Mouse (Mus musculus) CD4-positive helper T cell, adult 2 months (primary cell): ENCODE measurements around the gene Ezr.

Experiments
- DNase-seq: peaks from one replicate; pipeline ENCODE4 v3.0.0-alpha.2; 2012; ENCODE audit warnings: low read depth, missing footprints, low spot score

Gene Ezr

DNA sequence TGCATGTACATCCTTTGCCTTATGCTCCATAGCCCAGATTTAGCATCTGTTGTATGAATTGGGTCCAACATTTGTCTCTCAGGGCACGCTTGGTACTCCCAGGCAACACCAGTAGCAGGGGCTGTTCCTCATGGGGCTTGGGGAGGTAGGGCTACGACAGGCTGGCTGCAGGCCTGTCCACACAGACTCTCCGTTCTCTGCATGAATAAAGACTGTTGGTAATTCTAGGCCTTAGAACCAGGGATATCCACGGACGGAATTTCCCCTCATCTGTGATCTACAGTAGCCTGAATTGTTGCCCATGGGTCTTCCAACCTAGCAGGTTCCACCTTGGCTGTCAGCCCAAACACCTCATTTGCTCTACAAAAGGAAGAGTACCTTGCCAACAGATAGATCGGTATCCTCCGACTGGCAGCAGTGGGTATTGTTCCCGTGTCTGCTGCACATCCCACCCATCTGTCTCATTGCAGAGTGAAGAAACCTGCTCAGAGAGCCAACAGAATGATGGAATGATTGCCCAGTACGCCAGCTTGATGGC, 7.1 kb upstream of the Ezr start:
- no peak for DNase-seq

DNA sequence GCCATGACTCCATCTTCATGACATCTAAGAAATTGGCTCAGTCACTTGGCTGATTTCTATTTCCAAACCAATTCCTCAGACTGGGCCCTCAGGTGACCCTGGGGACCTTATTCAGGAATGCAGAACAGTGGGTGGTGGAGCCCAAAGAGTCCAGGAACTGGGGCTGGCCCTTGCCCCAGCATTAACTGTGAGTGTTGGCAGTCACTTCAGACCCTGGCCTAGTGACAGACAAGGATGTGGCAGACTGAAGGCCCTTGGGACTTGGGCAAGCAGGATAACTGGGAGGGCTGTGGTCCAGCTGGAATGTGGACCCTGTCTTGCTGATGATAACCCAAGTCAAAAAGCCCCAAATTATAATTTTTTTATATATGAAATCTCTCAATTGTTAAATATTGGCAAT, 6.5 kb upstream of the Ezr start:
- no peak for DNase-seq

DNA sequence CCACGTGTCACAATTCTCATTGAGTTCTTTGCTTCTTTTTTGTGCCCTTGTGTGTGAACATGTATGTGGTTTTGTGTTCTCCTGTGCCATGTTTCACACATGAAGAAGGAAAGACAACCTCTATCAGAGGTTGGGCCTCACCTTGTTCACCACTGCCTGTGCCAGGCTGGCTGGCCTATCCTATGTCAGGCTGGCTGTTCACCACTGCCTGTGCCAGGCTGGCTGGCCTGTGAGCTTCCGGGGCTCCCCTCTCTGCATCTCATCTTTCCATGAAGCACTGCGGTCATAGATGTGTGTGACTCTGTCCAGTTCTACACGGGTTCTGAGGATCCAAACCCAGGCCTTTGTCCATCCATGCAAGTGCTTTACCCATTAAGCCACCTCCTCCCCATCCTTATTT, 4.7 kb upstream of the Ezr start:
- no peak for DNase-seq

DNA sequence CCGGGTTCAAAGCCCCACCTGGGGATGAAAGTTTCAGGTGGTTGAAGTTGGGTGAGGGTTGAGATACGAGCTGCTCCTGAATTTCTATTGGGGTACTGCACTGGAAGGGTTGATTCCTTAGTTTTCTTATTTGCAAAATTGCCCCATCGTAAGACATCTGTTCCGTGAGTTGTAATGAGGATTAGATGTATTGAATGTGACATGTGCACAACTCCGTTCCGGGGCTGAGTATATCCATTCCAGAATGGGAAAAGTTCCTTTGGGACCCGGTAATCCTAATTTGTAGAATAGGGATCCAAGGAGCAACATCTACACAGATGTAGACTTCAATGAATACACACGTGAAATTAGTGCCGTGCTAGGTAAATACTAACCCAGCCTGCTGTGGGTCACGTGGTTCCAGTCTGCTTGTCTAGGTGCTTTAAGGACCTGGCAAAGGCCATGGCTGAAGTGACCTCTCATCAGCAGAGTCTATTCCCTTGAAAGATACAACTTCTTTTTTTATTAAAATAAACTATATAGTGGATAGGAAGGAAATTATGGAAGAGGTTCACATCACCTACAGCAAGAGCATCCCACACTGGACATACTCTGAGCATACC, 1.3 kb upstream of the Ezr start:
- no peak for DNase-seq

DNA sequence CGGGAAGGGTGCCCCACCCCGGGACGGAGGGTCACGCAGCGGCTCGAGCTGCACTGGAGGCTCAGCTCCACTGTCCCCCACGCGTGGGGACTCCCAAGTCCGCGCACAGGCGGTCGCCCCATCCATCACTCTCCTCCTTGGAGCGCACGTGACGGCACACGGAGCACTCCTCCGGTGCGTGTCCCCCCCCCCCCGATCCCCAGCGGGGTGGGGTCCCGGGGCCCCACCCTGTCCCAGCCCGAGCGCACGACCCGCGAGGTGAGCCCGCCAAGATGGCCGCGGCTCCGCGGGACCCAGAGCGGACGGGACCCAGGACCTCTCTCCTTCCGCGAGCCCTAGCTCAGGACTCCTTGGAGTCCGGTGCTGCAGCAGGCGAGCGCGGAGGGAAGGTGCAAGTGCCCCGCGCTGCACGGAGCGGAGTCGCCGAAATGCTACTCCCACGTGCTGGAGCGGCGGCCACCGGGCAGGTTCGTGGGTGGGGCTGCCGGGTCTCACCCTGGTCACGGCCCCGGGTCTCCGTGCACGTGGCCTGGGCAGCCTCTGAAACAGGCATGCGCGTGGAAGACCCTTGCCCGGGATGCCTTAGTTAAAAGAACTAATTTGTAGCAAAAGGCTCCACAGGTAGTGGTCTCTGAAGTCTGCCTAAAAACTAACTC, 550 bp upstream of the Ezr start:
- no peak for DNase-seq

DNA sequence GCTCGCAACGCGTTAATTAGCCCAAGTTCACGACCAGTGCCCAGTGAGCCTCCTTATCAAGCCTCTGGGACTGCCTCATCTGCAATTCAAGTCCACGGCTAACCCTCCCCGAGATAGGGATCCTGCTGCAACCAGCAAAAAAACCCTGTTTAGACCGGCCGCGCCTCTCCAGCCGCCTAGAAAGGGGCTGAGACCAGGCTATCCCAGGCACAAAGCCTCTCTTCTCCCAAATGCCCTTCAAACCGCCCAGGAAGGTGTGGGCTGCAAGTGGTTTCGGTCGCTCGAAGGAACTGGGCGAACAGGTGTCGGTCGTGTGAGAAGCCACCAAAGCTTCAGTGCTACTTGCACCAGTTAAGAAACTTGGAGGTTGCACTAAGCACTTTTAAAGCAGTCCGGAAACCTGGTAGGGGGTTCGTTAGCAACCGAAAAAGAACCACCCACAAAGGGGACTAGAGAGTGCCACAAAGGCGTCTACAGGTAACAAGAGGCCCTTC, 504 bp downstream of the Ezr start:
- DNase-seq = no peak

DNA sequence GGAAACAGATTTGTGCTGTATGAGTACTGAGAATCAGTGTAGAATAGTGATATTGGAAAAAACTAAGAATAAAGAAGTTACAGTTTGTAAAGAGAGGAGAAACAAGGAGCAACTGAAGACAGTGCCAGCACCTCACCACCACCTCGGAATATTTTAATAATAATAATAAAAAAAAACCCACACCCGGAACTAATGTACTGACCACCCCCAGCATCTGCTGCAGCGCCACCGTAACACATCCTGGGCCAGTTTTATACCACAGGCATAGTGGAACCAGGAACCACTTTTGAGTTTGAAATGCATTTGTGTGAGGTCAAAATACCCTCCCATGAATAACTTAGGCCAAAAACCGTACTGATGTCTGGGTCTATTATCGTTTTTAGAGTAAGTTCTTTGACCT, 1.3 kb downstream of the Ezr start:
- peak; percentile 39 for DNase-seq

DNA sequence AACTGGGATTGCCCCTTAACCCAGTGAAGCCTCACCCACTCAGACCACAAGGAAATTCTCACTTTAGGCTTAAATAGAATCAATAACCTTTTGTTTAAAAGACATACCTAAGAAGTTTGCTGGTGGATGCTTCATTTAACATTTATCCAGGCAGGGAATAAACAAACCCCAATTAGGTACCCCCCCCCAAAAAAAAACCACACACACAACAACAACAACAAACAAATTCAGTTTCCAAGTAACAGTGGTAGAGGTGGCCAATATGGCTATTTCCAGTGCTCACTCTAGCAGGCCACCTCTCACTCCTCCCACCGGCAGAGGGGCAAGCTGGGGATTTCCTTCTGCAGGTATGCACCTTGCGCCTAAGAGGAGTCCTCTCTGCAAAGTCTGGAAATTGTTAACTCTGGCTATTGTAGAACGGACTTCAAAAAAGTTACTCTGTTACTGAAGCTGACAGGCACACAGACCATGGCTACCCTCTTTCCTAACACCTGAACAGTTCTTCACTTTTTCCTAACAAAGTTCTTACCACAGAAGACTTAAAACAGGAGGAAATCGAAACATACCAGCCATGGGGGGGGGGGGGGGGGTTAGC, 2.0 kb downstream of the Ezr start:
- DNase-seq = peak; percentile 67

DNA sequence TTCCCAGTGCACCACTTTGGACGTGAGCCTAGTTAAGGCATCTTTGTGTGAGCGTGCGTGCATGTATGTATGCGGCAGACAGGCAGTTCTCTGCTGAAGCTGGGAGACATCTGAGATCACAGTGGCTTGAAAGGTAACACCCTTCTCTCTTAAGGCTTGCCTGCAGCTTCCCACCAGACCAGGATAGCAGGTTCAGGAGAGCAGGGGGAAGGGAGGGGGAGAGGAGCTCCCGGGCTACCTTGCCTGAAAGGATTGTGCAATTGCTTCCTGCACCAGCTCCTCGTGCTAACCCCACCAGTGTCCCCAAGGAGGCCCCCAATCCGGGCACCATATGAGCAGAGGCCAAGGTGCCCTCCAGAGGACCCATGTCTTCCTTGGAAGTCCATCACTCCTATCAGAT, 3.0 kb downstream of the Ezr start:
- DNase-seq = peak; percentile 38

DNA sequence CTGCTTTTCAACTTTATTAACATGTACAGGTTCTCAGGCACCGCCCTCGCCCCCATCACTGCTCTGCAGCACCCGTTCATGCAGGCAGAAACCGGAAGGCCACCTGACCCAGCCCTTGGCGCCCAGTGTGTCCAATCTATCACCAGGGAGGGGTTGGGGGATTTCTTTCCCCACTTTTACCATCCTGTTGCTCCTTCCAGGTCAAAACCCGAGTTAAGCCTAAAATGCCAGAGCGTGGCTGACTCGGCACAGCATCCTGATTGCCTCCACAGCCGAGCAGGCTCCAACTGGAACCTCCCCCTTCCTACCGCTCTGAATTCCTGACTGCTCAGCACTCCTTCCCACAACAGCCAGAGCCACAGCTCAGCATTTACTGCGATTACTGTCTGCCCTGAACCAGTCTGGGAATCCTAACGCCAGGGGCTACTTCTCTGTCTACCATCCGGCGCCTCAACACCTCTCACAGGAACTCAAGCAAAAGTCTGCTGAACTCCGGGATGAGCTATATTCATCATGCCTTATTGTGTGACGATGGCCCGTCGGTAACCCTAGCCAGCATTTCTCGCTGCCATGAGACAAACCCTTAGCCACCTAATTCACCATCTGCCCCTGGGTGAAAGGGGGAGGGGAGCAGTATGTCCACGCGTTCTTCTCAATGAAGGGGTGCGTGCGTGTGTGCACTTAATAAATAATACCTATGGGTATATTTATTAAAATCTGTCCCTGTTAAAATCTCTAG, 3.6 kb downstream of the Ezr start:
- peak; percentile 61 for DNase-seq

DNA sequence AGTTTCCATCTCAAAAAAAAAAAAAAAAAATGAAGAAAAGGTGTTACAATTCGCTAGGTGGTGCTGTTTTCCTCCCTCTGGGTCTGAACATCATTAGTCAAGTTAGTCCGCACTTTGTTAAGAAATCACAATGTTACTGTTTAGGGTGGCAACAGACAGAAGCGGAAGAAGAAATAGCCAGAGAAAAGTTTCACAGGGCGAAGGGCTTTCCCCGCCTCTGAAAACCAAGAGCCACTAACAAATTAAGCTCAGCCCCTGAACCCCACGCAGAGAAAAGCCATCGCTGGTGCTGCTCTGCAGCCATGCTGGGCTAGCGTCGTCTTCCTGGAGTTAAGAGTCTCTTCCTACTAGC, 4.3 kb downstream of the Ezr start:
- peak; percentile 90 for DNase-seq

DNA sequence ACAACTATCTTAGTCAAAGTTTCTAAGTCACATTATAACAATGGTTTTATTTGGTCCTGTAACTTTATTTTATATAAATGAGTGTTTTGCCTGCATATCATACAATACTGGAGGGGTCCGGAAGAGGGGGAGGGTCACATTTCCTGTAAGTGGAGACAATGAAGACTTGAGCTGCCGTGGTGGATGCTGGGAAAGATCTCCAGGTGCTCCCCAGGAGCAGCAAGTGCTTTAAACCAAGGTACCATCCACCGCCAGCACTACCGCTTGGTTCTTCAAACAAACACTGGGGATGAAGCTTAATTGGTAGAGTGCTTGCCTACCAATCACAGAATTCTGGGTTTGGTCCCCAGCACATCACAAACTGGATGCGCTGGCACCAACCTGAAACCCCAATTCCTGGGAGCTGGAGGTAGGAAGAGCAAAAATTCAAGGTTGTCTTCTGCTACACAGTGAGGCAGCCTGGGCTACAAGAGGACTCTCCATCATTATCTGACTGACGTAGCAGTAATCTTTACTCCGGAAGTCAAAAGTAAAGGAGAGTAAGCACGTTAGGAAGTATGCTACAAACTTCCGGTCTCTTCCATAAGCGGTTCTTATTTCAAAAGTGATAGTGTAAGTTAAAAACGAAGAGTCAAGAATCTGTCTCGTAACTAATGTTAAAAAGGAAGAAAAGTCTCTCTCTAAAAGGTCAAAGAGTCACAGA, 4.8 kb downstream of the Ezr start:
- peak; percentile 75 for DNase-seq

DNA sequence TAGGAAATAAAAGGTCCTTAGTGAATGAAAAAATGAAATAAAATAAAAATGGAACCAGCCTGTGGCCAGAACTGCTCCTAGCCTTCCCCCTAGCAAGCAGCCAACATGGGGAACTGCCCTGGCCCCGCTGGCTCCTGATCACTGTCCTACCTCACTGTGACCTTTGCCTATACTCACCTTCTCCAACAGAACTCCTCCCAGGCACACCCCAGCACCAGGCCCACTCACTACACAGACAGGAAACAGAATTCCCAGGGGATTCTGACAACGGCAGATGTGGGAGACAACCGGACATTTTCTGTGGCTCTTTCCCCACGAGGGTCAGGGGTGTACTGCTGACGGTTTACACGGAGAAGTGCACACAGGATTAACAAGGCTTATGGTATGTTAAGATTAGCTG, 5.5 kb downstream of the Ezr start:
- no peak for DNase-seq

DNA sequence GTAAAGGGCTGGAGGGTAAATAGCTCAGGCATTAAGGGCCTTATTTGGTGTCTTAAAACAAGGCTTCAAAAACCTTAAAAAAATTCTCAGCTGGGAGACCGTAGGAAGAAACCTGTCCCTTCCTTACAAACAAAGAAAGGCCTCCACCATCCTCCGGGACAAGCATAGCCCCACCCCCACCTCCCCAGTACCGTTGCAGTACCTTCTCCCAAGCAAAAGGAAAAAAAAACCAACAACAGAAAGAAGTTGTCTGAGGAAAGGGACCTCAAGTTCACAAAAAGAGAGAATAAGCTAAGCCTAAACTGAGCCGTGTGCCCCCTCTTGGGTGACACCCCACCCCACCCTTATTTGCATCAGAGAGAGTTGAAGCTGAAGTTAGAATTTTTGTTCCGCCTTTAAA, 6.0 kb downstream of the Ezr start:
- no peak for DNase-seq

DNA sequence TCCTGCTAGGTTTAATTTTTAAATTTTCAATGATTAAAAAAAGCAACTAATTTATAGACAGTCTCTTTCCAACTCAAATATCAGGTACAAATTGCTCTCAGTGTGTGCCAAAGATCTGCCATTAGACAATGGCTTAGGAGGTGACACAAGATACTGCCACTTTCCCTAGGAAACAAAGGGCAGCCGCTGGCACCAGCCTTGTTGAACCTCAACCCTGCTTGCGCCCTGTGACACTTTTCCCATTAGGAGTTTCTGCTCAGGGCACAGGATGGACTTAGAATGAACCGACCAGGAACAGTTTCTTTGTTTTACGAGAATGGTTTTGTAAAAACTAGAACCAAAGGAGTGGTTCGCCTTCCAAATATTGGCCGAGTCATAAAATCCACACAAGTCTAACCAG, 6.5 kb downstream of the Ezr start:
- DNase-seq = no peak

DNA sequence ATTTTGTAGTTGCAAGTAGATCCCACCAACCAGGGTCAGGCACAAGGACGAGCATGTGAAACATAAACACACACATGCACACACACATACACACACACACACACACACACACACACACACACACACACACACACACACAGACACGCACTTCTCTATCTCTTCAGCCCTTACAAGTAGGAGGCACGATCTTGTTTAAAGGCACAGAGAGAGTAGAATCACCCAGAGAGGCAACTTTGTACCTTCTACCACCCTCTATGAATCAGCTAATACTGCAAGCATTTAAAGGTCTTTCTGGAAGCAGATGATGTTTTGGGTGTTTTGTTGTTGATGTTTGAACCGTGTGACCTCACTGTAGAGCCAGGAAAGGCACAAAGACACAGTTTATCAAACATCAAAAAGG, 6.9 kb downstream of the Ezr start:
- DNase-seq = peak; percentile 41

DNA sequence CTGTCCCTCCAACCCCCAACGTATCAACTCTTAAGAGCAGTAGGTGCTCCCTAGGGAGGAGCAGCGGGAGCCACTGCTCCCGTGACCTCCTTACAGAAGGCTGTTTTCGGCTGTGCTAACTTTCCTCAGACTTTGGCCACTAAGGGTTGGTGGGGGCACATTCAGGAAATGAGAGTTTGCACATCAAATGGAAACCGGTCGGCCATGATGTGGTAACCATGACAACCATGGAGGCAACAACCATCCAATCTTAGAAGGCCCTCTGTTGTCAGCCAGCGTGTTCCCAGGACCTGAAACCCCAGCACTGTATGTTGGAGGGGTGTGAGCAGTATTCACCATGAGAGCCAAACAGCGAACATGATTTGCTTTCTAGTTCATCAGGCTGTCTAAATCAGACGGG, 7.4 kb downstream of the Ezr start:
- DNase-seq = peak; percentile 77

DNA sequence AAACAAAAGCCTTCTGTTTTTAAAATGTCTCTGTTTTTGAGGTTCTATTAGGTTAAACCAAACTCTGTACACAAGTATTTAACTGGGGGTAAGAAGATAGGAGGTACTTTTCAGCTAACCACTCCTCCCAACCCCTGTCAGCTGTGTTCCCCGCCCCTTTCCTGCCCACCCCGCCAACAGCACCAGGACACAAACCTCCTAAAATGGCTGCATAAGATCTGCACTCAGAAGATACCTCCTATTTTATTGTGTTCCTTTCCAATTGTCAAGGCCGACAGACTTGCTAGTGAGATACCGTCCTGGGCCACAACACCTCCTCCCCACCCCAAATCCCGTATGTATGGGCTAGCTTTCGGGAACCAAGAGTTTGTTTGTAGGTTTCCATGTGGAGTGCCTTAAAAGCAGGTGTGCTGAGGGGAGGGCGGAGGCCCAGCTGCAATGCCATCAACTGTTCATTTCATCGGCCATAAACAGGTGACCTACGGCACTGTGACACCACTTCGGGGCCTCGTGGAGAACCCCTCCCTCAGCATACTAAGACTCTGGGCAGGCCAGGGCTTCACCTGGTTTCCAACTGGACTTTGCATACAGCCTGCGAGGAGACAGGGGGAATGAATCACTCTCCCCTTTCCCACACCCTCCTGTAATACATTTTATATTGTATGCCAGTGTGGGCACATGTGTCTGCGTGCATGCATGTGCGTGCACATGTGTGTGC, 9.2 kb downstream of the Ezr start:
- DNase-seq = peak; percentile 34

DNA sequence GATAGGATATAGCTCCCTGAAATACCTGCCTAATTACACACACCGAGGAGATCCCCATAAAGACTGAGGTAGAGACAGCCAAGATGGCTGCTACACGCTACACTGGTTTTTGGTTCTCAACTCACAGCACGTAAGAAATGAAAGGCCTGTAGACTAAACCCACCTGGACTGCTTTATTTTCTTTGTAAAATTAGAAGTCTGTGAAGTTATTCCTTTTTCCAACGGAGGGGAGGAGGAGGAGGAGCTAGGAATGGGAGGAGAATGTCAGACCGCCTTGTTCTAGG, 10.2 kb downstream of the Ezr start:
- no peak for DNase-seq

DNA sequence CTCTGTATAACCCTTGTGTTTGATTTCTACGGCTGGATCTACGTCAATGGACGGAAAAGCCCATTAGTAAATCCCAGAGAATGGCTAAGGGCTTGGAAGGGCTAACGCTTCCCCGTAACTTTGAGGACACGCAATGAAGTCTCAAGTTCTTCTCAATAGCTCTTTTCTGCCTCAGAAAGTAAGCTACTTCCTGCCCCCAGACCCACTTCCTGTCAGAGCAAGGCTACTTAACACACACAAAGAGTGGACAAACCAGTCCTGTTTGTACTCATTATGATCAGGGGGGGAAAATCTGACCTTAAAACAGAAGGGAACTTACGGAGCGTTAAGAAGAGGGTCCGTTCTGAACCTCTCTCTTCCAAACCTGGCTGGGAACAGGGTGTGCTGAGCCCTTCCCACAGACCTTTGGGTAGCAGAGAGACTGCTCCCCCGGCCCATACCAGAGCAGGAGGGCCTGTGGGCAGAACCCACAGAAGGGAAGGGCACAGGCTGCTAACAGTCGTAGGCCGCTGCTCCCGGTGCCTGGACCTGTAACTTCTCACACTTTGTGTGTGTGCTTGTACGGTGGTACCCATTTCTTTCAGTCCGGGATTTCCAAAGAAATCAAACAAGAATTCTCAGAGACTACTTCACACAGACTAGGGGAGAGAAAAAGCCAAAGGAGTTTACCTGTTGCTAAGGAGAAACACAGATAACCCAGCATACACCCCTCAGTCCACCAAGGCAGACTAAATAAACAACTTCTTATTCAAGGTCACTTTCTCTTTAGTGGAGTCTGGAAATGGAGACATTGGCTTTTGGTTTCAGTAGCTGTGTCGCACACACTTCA, 10.7 kb downstream of the Ezr start:
- peak; percentile 41 for DNase-seq
